Mouse (Mus musculus) layer of hippocampus, postnatal 36 days (tissue): ENCODE data around the gene Zfp74. TPM values are rescaled to one million over a fixed set of nuclear protein-coding genes. Genes with fewer than 3 reads are reported as not detected.
"Not testable (repeated sequence)": the region's sequence is repeated elsewhere in the genome, so short reads cannot be mapped to it uniquely, and the experiment has no call there.

ENCODE experiments used
- DNase-seq, 2 experiments: peaks; one replicate each; pipeline ENCODE4 v3.0.0; 2022
- total RNA-seq, 2 experiments: library from RNA; stranded (reverse); gene quantifications; 2 replicates each; pipeline ENCODE4 v1.2.3; 2021

The Zfp74 gene
- total RNA-seq: 10 to 100 TPM; 16.3 to 19.6 TPM

- DNase-seq: peak; percentile 75 to 81
Observed at GRCm38 (mm10) chr7:29953513-29954401, at the start of gene Zfp74. Gene Zfp74 (minus strand): TSS chr7:29954089.

GRCm38 (mm10) chr7:30000601-30001000 lies 46.7 kb upstream of the Zfp74 start:
- DNase-seq: no peak

GRCm38 (mm10) chr7:29995134-29995533 lies 41.2 kb upstream of the Zfp74 start:
- no peak for DNase-seq

- no peak for DNase-seq
Observed at GRCm38 (mm10) chr7:29993340-29993739, 39.5 kb upstream of the Zfp74 start.

GRCm38 (mm10) chr7:29992698-29993097 lies 38.8 kb upstream of the Zfp74 start:
- no peak for DNase-seq

- DNase-seq: no peak
Observed at GRCm38 (mm10) chr7:29989031-29989430, 35.1 kb upstream of the Zfp74 start.

GRCm38 (mm10) chr7:29987551-29987950 lies 33.7 kb upstream of the Zfp74 start:
- no peak for DNase-seq

- DNase-seq: no peak
Observed at GRCm38 (mm10) chr7:29986101-29986500, 32.2 kb upstream of the Zfp74 start.

GRCm38 (mm10) chr7:29983690-29984380 lies 29.9 kb upstream of the Zfp74 start, which contains the start of gene Zfp568:
Gene Zfp568 (plus strand): TSS chr7:29983955.
- DNase-seq: peak; percentile 87 to 90

- no peak for DNase-seq
Observed at GRCm38 (mm10) chr7:29983340-29983689, 29.4 kb upstream of the Zfp74 start.

GRCm38 (mm10) chr7:29982931-29983330 lies 29.0 kb upstream of the Zfp74 start:
- DNase-seq: no peak

- DNase-seq: no peak
Observed at GRCm38 (mm10) chr7:29982341-29982740, 28.5 kb upstream of the Zfp74 start.

GRCm38 (mm10) chr7:29981860-29982259 lies 28.0 kb upstream of the Zfp74 start:
- no peak for DNase-seq

- DNase-seq: no peak
Observed at GRCm38 (mm10) chr7:29981455-29981854, 27.6 kb upstream of the Zfp74 start.

GRCm38 (mm10) chr7:29980761-29981160 lies 26.9 kb upstream of the Zfp74 start:
- no peak for DNase-seq

- no peak for DNase-seq
Observed at GRCm38 (mm10) chr7:29970686-29971085, 16.8 kb upstream of the Zfp74 start.

- DNase-seq: not testable (repeated sequence)
Observed at GRCm38 (mm10) chr7:29965115-29965810, 11.4 kb upstream of the Zfp74 start.

- DNase-seq: no peak
Observed at GRCm38 (mm10) chr7:29959004-29959403, 5.1 kb upstream of the Zfp74 start.

- DNase-seq: no peak
Observed at GRCm38 (mm10) chr7:29958125-29958724, 4.3 kb upstream of the Zfp74 start.

- no peak for DNase-seq
Observed at GRCm38 (mm10) chr7:29956257-29956656, 2.4 kb upstream of the Zfp74 start.

GRCm38 (mm10) chr7:29954731-29955130 lies 842 bp upstream of the Zfp74 start:
- no peak for DNase-seq

GRCm38 (mm10) chr7:29953086-29953485 lies 803 bp downstream of the Zfp74 start:
- no peak for DNase-seq

GRCm38 (mm10) chr7:29944201-29944600 lies 9.7 kb downstream of the Zfp74 start:
- DNase-seq: no peak
